Comparison of ENCODE assay signal across 14 mouse cellular contexts in genomic region chr10:96831071-96831470, GRCm38 (mm10).
"Had no signal": no experiment of that assay in that cellular context is flagged by ENCODE, and none has a peak within 500 bp of the region (broad histone marks: within the 10 kb centered on the region; RNA-seq: fewer than 3 reads in every experiment).

No protein-coding gene starts in this region.

- H3K9me3 ChIP-seq: limb, embryonic 15.5 days; liver, embryonic 12.5 days; midbrain, embryonic 10.5 days; midbrain, embryonic 15.5 days; neural tube, embryonic 13.5 days; stomach, embryonic 15.5 days had no signal

- H3K4me1 ChIP-seq: limb, embryonic 15.5 days; liver, embryonic 12.5 days; midbrain, embryonic 15.5 days had no signal

- H3K36me3 ChIP-seq: limb, embryonic 15.5 days; liver, embryonic 12.5 days; midbrain, embryonic 10.5 days; midbrain, embryonic 15.5 days; neural tube, embryonic 13.5 days; stomach, embryonic 15.5 days had no signal

- H3K4me3 ChIP-seq: limb, embryonic 15.5 days; liver, embryonic 12.5 days; midbrain, embryonic 10.5 days; midbrain, embryonic 15.5 days; neural tube, embryonic 13.5 days; stomach, embryonic 15.5 days had no signal

- H3K27ac ChIP-seq: limb, embryonic 15.5 days; liver, embryonic 12.5 days; midbrain, embryonic 10.5 days; midbrain, embryonic 15.5 days; neural tube, embryonic 13.5 days; stomach, embryonic 15.5 days had no signal

- DNase-seq: kidney, postnatal 10 days; lung, embryonic 14.5 days; lung, postnatal 10 days; lung, postnatal 4 days; retina, postnatal 1 day; right cerebral cortex, postnatal 4 days; thymus, adult 2 months; thymus, postnatal 36 days had no signal

- H3K27me3 ChIP-seq: limb, embryonic 15.5 days; liver, embryonic 12.5 days; midbrain, embryonic 15.5 days; neural tube, embryonic 13.5 days; stomach, embryonic 15.5 days had no signal
